Mouse (Mus musculus): ENCODE data around the gene Rgs11. TPM values are rescaled to one million over a fixed set of nuclear protein-coding genes. Genes with fewer than 3 reads are reported as not detected.
"Not testable (repeated sequence)": the region's sequence is repeated elsewhere in the genome, so short reads cannot be mapped to it uniquely, and the experiment has no call there.

The Rgs11 gene
- total RNA-seq (2022), result 10 to 100 TPM; 34.5 to 49.5 (median 46.8) TPM

DNA sequence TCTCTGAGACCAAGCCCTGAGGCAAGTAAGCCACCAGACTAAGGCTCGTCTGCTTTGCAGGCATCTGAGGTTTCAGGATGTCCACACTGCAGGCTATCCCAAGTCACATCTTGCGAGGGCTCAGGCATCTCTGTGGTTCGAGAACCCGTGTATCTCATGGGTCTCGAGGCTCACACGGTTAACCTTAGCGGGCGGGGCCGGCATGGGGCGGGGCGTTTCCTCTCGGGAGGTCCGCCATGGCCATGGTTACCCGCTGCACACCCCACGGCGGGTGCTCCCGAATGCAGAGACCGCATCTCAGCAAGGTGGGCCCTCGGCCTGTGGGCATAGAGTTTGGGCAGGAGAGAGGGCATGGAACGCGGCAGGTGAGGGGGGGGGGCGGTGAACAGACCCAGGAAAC is at the start of gene Rgs11:
Rgs11 (plus strand) TSS at position 215 of the 400 bp plus-strand sequence.
- peak in 1 of 2 experiments; percentile 43 for DNase-seq (ENCODE audit: low spot score in 2 of 2)

DNA sequence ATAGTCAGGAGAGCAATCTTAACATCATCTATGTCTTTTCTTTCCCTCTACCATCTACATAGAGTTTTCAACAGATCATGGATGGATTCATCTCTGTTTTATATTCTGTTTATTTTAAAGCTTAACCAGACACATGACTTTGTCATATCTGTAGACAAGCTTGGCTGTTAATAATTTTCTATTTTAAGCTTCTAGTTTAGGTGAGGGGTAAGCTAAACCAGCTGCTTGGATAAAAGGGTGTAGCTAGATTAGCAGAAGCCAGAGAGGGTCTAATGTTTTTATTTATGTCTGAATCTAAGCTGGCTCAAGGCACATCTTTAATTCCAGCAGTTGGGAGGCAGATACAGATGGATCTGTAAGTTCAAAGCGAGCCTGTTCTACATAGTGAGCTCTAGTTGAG is 40.0 kb upstream of the Rgs11 start:
- no peak for DNase-seq (ENCODE audit: low spot score in 2 of 2)

DNA sequence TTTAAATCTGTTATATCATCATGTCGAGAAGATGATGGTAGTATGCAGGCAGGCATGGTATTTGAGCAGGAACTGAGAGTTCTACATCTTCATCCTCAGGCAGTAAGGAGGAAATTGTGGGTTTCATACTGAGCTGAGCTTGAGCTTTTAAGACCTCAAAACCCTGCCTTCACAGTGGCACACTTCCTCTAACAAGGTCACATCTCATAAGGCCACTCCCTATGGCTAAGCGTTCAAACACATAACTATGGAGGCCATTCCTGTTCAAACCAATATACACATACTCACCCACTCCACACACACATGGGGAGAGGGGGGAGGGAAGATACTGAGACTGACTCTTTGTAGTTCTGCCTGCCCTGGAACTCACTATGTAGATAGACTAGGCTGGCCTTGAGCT is 34.7 kb upstream of the Rgs11 start:
- no peak for DNase-seq (ENCODE audit: low spot score in 2 of 2)

DNA sequence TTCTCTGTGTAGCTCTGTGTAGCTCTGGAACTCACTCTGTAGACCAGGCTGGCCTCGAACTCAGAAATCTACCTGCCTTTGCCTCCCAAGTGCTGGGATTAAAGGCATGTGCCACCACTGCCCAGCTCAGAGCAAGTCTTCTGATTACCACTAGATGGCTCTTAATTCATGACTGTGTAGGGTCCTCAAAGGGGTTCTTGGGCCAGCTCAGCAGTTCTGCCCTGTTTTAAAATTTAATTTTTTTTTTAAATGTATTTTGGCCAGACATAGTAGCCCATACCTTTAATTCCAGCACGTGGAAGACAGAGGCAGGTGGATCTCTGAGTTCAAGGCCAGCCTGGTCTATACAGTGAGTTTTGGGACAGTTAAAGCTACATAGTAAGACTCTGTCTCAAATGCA is 27.5 kb upstream of the Rgs11 start:
- DNase-seq (ENCODE audit: low spot score in 2 of 2), result not testable (repeated sequence)

DNA sequence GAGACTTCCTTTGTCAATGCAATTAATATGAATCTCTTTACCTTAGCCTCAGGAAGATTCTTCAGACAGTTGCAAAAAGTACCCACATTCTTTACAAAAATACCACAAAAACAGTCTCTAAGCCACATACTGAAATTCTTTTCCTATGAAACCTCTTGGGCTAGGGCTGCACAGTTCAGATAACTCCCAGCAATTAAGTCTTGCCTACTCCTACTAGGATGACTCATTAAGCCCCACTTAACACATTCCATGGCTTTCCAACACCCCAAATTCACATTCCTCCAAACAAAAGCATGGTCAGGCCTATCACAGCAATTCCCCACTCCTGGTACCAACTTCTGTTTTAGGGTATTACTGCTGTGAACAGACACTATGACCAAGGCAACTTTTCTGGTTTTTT is 24.1 kb upstream of the Rgs11 start:
- DNase-seq (ENCODE audit: low spot score in 2 of 2), result no peak

DNA sequence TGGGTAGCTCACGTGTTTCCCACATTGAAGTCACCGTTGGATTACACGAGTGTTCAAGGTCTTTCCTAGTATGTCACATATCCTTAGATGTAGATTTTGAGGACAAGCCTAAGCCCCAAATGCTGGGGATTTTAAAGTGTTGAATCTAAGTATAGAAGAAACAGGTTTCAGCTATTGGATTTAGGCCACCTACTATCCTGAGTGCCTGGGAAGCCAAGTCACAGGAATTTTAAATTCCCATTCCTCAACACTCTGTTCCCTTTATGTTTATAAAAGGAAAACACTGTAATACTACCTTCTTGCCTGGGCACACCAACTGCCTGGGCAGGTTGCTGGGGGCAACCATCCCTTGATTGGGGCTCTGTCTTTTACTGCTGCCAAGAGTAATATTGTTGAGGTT is 21.6 kb upstream of the Rgs11 start:
- DNase-seq (ENCODE audit: low spot score in 2 of 2), result no peak

DNA sequence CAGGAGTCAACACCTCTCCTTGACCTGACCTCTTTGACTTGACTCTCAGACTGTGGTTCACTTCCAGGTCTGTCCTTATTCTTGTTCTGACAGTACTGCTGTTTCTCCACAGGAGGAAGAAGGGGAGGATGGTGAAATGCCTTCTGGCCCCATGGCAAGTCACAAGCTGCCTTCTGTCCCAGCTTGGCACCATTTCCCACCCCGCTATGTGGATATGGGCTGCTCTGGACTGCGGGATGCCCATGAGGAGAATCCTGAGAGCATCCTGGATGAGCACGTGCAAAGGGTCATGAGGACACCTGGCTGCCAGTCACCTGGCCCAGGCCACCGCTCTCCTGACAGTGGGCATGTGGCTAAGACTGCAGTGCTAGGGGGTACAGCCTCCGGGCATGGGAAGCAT is 15.2 kb upstream of the Rgs11 start:
- no peak for DNase-seq (ENCODE audit: low spot score in 2 of 2)

DNA sequence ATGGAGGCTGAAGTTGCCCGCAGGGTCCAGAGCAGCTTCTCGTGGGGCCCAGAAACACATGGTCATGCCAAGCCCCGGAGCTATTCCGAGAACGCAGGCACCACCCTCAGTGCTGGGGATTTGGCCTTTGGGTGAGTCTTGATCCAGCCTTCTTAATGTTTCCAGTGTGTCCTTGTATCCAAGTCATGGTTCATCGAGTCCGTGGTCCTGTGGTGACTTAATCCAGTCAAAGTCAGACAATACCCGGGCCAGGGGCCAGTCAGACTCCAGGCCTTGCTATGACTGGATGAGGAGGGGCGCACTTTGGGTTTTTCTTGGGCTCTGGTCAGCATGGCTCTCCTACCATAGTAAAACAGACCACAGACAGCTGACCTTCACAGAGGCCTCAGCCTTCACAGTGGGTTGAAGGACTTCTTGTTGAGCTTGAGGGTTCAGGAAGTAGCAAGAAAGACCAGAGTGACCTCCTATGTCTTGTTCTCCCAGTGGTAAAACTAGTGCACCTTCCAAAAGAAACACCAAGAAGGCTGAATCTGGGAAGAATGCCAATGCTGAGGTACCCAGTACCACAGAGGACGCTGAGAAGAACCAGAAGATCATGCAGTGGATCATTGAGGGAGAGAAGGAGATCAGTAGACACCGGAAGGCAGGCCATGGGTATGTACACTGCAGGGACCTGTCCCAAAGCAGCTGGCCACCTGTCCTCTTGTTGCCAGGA is 14.5 kb upstream of the Rgs11 start:
- DNase-seq (ENCODE audit: low spot score in 2 of 2), result no peak

DNA sequence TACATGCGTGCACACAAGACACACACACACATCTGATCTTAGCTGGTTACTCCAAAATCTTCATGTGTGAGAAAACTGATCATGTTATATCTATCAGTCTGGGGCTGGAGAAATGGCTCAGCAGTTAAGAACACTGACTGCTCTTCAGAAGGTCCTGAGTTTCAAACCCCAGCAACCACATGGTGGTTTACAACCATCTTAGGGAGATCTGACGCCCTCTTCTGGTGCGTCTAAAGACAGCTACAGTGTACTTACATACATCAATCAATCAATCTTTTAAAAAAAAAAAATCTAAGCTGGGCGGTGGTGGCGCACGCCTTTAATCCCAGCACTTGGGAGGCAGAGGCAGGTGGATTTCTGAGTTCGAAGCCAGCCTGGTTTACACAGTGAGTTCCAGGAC is 11.3 kb upstream of the Rgs11 start:
- not testable (repeated sequence) for DNase-seq (ENCODE audit: low spot score in 2 of 2)

DNA sequence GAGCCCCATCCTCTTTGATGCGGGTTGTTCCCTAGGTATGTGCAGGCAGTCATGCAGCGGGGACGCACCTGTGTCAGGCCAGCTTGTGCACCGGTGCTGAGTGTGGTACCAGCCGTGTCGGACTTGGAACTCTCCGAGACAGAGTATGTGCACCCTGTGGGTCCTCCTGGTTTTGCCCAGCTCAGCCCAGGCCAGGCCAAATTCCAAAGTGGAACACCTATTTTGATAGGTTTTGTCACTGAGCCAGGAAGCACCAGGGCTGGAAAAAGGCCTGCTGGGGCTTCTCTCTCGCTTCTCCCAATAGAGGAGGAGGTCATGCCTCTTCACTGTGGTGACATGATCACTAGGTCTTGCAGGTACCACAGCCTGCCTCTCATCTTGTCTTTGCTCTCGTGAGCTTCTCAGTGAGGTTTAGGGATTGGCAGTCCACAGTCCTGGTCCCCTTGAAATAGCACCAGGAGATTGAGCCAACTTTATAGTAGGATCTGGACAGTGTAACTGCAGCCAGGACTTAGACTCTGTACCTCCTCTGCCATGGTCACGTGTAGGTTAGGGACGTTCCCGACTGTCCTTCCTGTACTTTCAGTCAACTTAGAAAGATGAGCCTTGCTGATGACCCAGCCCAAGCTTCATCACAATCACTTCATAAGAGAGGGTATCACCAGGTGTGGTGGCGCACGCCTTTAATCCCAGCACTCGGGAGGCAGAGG is 10.1 kb upstream of the Rgs11 start:
- DNase-seq (ENCODE audit: low spot score in 2 of 2), result no peak

DNA sequence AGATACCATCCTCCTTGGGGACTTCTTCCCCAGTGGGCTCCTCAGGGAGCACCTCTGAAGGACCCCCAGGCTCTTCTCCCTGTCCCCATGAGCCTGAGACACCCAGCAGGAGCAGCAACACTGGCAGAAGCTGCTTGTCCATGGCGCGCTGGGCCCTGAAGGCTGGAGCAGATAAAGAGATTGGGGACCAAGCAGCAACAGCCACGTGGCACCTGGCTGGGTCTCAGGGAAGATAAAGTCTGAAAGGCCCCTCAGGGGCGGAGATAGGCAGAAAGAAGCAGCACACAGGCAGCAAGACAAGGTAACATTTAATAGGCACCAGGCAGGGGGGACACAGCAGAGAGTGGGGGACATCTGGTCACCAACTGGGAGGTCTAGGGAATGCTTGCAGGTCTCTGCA is 3.9 kb upstream of the Rgs11 start, which contains the start of gene Pdia2:
Pdia2 (minus strand) TSS at position 196 of the 400 bp plus-strand sequence.
- no peak for DNase-seq (ENCODE audit: low spot score in 2 of 2)

DNA sequence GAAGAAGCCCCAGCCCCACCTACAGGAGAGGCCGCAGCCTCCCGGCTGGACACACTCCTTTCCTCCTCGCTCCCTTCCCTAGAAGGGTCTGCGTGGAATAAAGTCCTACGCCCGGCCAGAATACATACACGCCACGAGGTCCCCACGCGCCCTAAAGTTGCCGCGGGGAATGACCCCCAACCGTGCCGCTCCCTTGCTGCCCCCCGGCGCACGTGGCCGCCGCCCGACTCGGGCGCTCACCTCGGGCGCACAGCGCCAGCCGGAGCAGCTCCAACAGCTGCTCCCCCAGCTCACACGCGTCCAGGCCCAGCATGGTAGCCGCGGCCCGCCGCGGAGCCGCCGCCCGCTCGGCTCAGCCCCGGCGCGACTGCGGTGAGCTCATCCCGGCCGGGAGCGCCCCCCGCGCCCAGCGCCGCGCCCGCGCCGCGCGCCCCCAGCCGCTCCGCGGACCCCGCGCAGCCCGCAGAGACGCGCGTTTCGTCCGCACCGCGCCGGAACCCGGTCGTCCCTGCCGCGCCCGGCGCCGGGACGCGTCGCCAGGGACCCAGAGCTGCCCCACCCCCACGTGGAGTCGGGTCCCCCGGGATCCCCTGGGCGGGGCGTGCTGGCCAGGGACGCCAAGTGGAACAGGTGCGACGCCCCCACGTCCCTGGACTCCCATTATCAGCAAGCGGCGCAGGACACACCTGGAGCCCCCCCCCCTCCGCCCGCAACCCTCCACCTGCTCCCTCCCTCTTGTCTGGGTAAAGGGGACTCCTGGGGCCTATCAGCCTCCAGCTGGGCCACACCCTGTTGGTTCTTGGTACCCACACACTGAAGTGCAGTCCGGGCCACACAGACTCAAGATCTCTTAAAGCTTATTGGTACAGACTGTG is 1.7 kb upstream of the Rgs11 start:
- DNase-seq (ENCODE audit: low spot score in 2 of 2), result peak in 1 of 2 experiments; percentile 37

DNA sequence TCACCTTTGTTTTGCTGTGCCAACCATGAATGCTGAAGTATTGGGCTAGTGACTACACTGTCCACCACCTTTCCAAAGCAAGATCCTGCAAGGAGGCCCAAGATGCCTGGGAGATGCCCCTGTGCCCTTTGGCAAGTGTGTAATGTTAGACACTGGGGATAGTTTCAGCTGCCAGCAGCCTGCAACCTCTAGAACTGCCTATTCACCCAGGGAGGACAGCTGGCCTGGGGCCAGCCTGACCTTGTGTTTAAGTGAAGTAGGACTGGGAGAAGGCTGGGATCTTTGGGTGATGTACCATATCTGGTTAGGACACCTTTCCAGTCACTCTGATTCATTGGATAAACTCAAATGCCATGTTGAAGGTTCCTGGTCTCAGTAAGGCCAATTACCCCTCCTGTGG is 753 bp upstream of the Rgs11 start:
- no peak for DNase-seq (ENCODE audit: low spot score in 2 of 2)

DNA sequence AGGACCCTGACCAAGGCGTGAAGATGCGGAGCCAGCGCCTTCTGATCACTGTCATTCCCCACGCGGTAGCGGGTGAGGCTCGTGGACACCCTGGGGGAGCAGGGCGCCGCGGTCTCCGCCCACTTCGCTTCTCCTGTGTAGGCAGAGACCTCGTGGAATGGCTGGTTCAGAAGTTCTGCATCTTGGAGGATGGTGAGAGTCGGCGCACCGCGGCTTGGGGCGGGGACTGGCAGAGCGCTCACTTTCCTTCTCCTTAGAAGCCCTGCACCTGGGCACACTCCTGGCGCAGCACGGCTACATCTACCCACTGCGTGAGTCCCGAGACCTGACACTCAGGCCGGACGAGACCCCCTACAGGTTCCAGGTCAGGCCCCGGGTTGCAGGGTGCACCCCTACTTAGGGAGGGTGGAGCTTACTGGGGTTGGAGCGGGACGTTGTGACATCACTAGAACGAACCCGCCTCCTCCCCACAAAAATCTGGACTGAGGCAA is 615 bp downstream of the Rgs11 start:
- DNase-seq (ENCODE audit: low spot score in 2 of 2), result peak; percentile 64 to 67

DNA sequence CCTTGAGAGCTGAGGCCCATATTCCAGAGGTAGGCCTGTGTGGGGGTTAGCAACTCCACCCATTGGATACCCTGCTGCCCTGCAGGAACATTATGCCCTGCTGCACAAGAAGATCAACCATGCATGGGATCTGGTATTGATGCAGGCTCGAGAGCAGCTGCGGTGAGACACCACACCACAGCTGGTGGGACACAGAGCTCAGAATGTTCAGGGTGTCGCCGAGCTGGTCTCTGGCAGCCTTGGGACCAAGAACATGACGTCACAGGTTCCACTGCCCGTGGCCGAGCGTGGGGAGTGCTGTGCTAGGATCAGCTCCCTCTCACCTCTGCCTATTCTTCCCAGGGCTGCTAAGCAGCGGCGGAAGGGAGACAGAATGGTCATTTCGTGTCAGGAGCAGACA is 2.0 kb downstream of the Rgs11 start:
- no peak for DNase-seq (ENCODE audit: low spot score in 2 of 2)

DNA sequence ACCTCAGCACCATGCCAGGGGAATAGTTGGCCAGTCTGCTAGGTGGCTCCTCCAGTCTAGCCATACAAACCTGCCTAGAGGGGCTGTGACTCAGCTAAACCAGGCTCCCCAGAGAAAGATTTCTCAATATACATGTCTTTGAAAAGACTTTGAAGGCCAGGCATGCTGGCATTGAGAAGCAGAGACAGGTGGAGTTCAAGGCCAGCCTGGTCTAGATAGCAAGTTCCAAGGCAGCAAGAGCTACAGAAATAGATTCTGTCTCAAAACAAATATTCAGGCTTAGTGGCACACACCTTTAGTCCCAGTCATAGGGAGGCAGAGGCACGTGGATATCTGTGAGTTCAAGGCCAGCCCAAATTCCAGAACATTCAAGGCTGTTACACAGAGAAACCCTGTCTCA is 3.6 kb downstream of the Rgs11 start:
- no peak for DNase-seq (ENCODE audit: low spot score in 2 of 2)

DNA sequence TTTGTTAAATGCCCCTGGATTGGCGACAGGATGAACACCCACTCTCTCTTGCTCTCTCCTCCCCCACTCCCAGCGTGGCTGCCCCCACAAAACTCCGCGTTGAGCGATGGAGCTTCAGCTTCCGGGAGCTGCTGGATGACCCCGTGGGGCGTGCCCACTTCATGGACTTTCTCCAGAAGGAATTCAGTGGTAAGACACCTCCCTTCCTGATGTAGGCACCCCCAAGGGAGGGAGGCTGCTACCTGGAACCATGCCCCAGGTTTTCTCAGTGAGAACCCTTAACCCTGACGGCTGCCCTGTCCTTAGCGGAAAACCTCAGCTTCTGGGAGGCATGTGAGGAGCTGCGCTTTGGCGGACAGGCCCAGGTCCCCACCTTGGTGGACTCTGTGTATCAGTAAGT is 4.9 kb downstream of the Rgs11 start, which contains the start of gene Arhgdig:
Arhgdig (minus strand) TSS at position 101 of the 400 bp plus-strand sequence.
- DNase-seq (ENCODE audit: low spot score in 2 of 2), result no peak

DNA sequence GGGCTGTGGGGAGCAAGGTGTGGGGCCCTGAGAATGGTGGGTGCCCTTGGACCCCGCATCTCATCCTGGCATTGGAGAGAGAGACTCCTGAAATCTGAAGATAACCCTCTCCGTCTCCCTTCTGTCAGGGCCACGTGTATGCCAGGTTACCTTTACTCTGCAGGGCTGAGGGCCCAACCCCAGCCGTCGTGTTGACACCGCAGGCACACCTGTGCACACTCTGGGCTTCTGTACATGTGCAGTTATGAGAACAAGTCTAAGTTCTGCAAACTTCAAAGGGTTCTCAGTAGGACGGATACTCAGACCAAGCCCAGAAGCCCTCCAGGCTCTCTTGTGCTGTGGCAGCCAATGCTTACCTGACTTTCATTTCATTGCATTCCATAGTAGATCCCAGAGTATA is 9.5 kb downstream of the Rgs11 start:
- no peak for DNase-seq (ENCODE audit: low spot score in 2 of 2)

DNA sequence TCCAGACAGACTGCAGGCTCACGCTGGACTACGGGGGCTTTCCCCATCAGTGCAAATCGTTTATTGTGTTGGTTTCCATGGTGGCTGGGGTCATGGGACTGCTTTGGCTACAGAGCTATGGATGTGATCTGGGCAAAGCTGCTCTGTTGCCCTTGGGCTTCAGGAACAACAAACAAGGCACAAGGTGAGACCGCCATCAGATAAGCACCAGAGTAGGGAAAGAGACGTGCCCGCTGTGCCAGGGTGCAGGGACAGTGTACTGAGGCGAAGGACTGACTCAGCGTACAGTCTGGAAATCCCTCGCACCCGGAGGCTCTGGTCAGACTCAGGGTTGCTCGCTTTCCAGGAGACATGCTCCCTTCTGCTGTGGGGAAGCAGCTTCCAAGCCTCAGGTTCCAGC is 9.9 kb downstream of the Rgs11 start:
- DNase-seq (ENCODE audit: low spot score in 2 of 2), result no peak

DNA sequence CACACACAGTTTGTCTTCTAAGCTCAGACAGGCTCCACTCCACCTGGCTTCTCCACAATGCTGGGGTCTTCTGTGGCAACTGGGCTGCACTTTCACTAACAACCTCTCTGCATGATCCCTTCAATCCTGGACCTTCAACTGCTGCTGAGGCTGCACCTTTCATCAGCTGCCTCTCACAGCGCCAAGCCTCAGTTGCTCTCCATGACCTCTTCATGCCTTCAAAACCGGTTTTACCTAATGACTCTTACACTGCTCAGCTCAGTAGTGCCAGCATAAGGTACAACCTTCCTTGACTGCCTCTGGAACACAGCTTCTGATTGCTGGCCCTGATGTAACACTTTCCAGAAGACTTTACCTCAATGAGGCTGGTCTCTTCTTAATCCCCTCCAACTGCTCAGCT is 18.8 kb downstream of the Rgs11 start:
- DNase-seq (ENCODE audit: low spot score in 2 of 2), result no peak

DNA sequence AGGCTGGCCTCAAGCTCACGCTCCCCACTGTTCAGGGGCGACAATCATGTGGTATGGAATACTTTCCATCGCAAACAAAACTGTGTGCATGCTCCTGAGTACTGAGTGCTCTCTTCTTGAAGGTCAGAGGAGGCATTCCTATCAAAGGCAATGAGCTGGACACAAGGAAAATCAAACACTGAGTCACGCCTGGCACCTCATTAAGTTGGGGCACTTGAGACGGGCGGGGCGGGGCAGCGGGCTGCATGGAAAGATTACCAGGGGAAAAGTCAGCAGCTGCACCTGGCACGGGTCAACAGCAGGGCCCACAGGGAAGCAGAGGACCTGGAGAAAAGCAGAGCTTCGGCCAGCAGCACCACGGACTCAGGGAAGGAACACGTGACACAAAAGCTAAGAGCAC is 22.4 kb downstream of the Rgs11 start:
- DNase-seq (ENCODE audit: low spot score in 2 of 2), result no peak

DNA sequence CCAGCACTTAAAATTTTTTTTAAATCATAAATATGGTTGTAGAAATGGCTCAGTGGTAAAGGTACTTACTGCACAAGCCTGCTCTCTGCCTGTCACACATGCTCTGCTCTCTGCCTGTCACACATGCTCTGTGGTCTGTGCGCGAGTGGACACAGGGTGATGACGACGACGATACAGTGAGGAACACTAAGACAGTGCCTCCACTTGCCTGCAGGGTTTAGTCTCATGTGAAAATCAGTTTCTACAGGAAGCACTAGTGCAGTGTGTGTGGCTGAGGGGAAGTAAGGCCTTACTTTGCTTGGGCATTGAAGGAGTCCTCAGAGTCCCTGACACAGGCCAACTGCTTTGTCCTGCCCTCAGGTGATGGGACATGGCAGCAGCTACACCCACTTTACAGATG is 27.0 kb downstream of the Rgs11 start:
- no peak for DNase-seq (ENCODE audit: low spot score in 2 of 2)

All from left cerebral cortex, adult 8-10 months (tissue).